Mouse (Mus musculus) kidney, postnatal 0 days (tissue): ENCODE results near the gene Pde8a. TPM values are rescaled to one million over a fixed set of nuclear protein-coding genes. Genes with fewer than 3 reads are reported as not detected.
A peak's percentile ranks its signal among the peaks of the same experiment; 100 is the strongest.

ENCODE experiments used
- ATAC-seq: fragments of 200-750 bp; cut with Nextera tagmentation; replicated peaks from 2 replicates; pipeline ENCODE4 v1.8.0; 2017; ENCODE audit warnings: low read depth, moderate number of reproducible peaks, moderate TSS enrichment, moderate library complexity; ENCODE audit not compliant: low FRiP score
- DNase-seq: peaks from one replicate; pipeline ENCODE4 v3.0.0-alpha.2; 2016; ENCODE audit warnings: low spot score
- H3K27ac ChIP-seq: fragments of 300-500 bp; sonication (generic); 2 replicates; pipeline ENCODE4 v1.5.1; 2014; ENCODE audit warnings: mild to moderate bottlenecking
- H3K27me3 ChIP-seq: fragments of 300-500 bp; sonication (generic); 2 replicates; pipeline ENCODE4 v1.6.1; 2014; ENCODE audit warnings: low read length, mixed read lengths; ENCODE audit not compliant: insufficient read depth
- H3K36me3 ChIP-seq: fragments of 300-500 bp; sonication (generic); 2 replicates; pipeline ENCODE4 v1.6.1; 2014; ENCODE audit warnings: low read length, mixed read lengths; ENCODE audit not compliant: insufficient read depth
- H3K4me1 ChIP-seq: fragments of 300-500 bp; sonication (generic); replicated peaks from 2 replicates; pipeline ENCODE4 v1.6.1; 2014; ENCODE audit warnings: antibody characterized with exemption, low read length, mixed read lengths; ENCODE audit not compliant: insufficient read depth
- H3K4me2 ChIP-seq: fragments of 300-500 bp; sonication (generic); 2 replicates; pipeline ENCODE4 v1.6.1; 2014; ENCODE audit warnings: mild to moderate bottlenecking, low read length, moderate library complexity, mixed read lengths
- H3K4me3 ChIP-seq: fragments of 300-500 bp; sonication (generic); replicated peaks from 2 replicates; pipeline ENCODE4 v1.5.1; 2014; ENCODE audit warnings: low read depth, low read length
- H3K9ac ChIP-seq: fragments of 300-500 bp; sonication (generic); 2 replicates; pipeline ENCODE4 v1.6.1; 2014; ENCODE audit warnings: low read depth, low read length
- H3K9me3 ChIP-seq: fragments of 300-500 bp; sonication (generic); replicated peaks from 2 replicates; pipeline ENCODE4 v1.6.1; 2016; ENCODE audit warnings: low read length, inconsistent platforms, mixed read lengths
- CTCF ChIP-seq: IDR thresholded peaks from 2 replicates; pipeline ENCODE4 v1.5.1; 2016; ENCODE audit warnings: antibody characterized with exemption, low read depth, mild to moderate bottlenecking, moderate library complexity
- WGBS: fragments of 180-500 bp; shearing (Covaris S2); extraction: QIAGEN DNeasy Blood & Tissue Kit; methylation state at CpG from one replicate; pipeline ENCODE4 v1.1.7; 2014; 5-methylcytosine and 5-hydroxymethylcytosine counted together
- polyA plus RNA-seq: library from polyadenylated mRNA; unstranded; fragments of >200 nt; fragmentation: Nextera tagmentation; extraction: Ambion mirVana; gene quantifications from 2 replicates; pipeline ENCODE4 v1.2.1, GENCODE M21; 2015

Pde8a gene
- polyA plus RNA-seq, 1 experiment from 2014 or later: 11.0 TPM

DNA sequence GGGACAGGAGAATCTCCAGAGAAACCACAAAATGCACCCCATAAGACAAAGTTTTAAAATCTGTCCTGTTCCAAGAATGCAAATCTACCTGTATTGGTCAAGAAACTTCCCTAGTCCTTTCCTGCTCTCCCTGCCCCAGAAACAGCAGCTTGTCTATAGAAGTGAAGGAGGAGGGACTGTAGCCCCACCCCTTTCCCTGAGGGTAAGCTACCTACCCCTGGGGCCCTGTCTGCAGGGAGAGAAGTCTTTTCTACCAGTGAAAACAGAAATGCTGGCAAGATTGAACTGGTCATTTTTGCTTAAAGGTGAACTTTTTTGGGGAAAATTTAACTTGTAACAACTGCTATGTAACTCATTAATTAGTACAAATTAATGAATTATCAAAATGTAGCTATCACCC lies 41.2 kb downstream of the Pde8a start:
- Histone ChIP-seq H3K9ac (no peak overlapping the region), H3K36me3 (no peaks in the 10 kb centered on the region), H3K4me3 (no peak overlapping the region), H3K27me3 (no peaks in the 10 kb centered on the region), H3K27ac (peak overlapping the region; percentile 44; the same call in 1 of the 2 replicates), H3K9me3 (no peaks in the 10 kb centered on the region), H3K4me1 (0 out of 2 replicates have a peak, but pooled peaks cover 1% of the 10 kb centered on the region), H3K4me2 (no peak overlapping the region)
- TF ChIP-seq CTCF: no peak
- ATAC-seq: 0 out of 2 replicates have a peak, but pooled peaks have one; percentile 63
- no peak for DNase-seq

DNA sequence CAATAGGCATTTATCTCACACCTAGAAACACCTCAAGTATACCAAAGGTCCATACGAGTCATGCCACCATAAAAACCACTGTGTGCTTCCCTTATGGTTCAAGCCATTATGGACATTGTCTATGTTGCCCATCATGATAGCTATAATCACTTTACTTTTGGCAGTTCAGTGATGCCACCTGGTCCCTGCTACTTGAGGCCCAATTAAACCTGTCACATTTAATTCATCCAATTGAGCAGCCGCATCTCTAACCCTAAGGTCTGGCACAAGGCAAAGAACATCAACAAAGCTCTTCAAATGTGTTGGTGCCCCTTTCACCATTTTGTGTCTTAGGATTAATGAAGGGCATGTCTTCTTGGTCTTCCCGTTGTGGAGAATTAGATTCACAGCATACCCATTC lies 42.1 kb downstream of the Pde8a start:
- H3K27ac ChIP-seq: no peak overlapping the region
- TF ChIP-seq CTCF: no peak

DNA sequence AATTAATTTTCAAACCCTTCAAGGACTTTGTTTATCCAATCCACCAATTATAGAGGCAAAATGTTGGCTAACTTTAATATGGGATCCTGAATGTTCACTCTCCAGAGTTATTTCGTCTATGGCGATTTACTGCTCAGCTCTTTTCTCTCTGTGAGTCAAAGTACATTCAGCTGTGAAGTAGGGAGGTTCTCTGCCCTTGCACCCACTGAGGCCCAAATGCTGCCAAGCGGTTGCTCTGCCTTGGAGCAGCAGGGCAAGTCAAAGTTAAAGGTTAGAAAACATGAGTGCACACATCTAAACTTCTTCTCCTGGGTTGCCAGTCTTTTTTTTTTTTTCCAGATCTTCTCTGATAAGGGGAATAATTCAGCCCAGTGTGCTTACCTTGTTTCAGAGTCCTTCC lies 43.4 kb downstream of the Pde8a start:
- Histone ChIP-seq H3K9ac (no peak overlapping the region), H3K4me2 (no peak overlapping the region), H3K9me3 (no peaks in the 10 kb centered on the region), H3K27me3 (no peaks in the 10 kb centered on the region), H3K4me1 (peaks cover 4% of the 10 kb centered on the region; the same call in 1 of the 2 replicates), H3K4me3 (no peak overlapping the region), H3K36me3 (no peaks in the 10 kb centered on the region), H3K27ac (no peak overlapping the region)
- WGBS: 64% methylated on average over 3 of the region's 3 CpGs
- TF ChIP-seq CTCF: no peak
- ATAC-seq (no peak), DNase-seq (no peak)

More for the DNA sequence above, 42.1 kb downstream of the Pde8a start:
- ATAC-seq: no peak
- WGBS: 93% methylated on average over 3 of the region's 3 CpGs
- H3K9me3 ChIP-seq: no peaks in the 10 kb centered on the region
- no peak for DNase-seq
- H3K27me3 ChIP-seq: no peaks in the 10 kb centered on the region
- H3K4me2 ChIP-seq: no peak overlapping the region
- no peak overlapping the region for H3K9ac ChIP-seq
- H3K36me3 ChIP-seq: no peaks in the 10 kb centered on the region
- no peak overlapping the region for H3K4me3 ChIP-seq
- no peaks in the 10 kb centered on the region for H3K4me1 ChIP-seq

DNA sequence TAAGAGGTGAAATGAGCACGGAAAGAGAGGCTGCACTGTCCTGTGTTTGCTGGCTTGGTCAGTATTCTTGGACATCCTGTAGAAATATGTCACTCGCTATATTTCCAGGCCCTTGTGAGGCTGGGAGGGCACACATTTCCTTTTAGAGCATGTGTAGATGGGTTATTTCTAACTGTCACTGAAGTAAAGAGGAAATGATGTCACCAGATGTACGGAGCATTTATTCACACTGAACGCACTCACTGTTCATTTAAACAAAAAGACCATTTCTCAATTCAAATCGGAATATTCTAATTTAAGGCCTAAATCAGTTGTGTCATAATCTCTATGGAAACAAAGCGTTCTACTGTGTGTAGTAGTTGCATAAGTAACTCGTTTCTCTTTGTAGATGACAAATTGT lies 48.2 kb downstream of the Pde8a start:
- WGBS: 72% methylated on average over 7 of the region's 7 CpGs
- TF ChIP-seq CTCF: no peak
- ATAC-seq: no peak

DNA sequence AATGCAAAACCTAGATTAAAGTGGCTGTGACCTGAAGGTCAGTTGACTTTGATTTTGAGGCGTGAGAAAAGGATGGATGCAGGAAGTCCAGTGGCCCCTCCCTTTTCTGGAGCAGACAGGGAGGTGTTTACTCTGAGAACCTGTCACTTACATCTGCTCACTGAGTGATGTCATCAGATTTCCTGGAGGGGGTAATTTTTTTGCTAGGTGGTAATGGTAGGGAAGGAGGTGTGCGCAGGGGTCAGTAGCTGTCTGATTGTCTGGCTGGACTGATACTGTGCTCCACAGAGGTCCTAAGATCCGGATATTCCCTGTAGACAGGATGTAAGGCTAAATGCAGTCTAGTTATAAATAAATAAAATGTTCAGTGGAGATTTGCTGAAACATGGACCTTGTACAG lies 59.5 kb downstream of the Pde8a start:
- WGBS: 57% methylated on average over 3 of the region's 3 CpGs
- DNase-seq (no peak), ATAC-seq (no peak)
- H3K4me1 ChIP-seq: no peaks in the 10 kb centered on the region
- no peaks in the 10 kb centered on the region for H3K9me3 ChIP-seq
- H3K36me3 ChIP-seq: no peaks in the 10 kb centered on the region
- H3K27me3 ChIP-seq: no peaks in the 10 kb centered on the region
- no peak for TF ChIP-seq CTCF
- no peak overlapping the region for H3K4me2 ChIP-seq
- no peak overlapping the region for H3K4me3 ChIP-seq
- H3K9ac ChIP-seq: no peak overlapping the region
- no peak overlapping the region for H3K27ac ChIP-seq

More for the DNA sequence above, 48.2 kb downstream of the Pde8a start:
- no peak overlapping the region for H3K9ac ChIP-seq
- H3K36me3 ChIP-seq: no peaks in the 10 kb centered on the region
- peaks cover 4% of the 10 kb centered on the region; the same call in 1 of the 2 replicates for H3K4me1 ChIP-seq
- no peaks in the 10 kb centered on the region for H3K9me3 ChIP-seq
- no peak overlapping the region for H3K4me2 ChIP-seq
- no peak overlapping the region for H3K4me3 ChIP-seq
- no peaks in the 10 kb centered on the region for H3K27me3 ChIP-seq
- DNase-seq: no peak
- no peak overlapping the region for H3K27ac ChIP-seq

DNA sequence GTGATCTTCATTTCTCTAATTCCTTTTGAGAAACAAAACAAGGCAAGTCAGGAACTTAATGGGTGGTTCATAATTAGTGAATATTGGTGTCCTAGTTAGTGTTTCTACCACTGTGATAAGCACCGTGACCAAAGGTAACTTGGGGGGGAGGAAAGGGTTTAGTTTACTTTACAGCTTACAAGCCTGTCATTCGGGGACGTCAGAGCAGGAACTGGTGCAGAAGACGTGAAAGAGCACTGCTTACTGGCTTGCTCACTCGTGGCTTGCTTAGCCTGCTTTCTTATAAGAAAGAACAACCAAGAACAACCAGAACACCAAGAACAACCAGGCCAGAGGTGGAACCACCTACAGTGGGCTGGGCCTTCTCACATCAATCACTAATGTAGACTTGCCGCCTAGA lies 65.6 kb downstream of the Pde8a start:
- ATAC-seq: no peak
- no peak overlapping the region for H3K4me3 ChIP-seq
- DNase-seq: no peak
- no peak for TF ChIP-seq CTCF
- H3K36me3 ChIP-seq: no peaks in the 10 kb centered on the region
- no peaks in the 10 kb centered on the region for H3K9me3 ChIP-seq
- no peak overlapping the region for H3K27ac ChIP-seq
- WGBS: 76% methylated on average over 6 of the region's 6 CpGs
- H3K27me3 ChIP-seq: no peaks in the 10 kb centered on the region
- no peak overlapping the region for H3K4me2 ChIP-seq
- H3K9ac ChIP-seq: no peak overlapping the region
- no peaks in the 10 kb centered on the region for H3K4me1 ChIP-seq

DNA sequence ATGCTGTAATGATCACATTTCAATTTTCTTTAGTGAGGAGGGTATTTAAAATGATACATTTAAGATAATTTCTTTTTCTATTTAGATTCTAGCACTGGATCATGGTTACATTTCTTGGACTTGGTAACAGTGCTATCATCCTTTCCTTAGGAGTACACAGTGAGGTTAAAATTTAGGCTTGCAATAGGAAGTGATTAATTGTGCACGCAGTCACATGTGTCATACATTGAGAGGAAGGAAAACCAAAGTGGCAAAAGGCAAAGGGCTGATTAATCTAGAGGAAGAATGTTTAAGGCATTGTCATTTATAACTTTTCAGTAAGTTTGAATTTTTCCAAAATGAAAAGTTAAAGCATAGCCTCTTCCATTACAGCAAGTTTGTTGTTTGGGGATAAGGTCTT lies 67.8 kb downstream of the Pde8a start:
- no peaks in the 10 kb centered on the region for H3K4me1 ChIP-seq

More for the DNA sequence above, 67.8 kb downstream of the Pde8a start:
- no peak overlapping the region for H3K4me3 ChIP-seq
- DNase-seq (no peak), ATAC-seq (no peak)
- no peak for TF ChIP-seq CTCF
- H3K27me3 ChIP-seq: no peaks in the 10 kb centered on the region
- H3K36me3 ChIP-seq: no peaks in the 10 kb centered on the region
- H3K9ac ChIP-seq: no peak overlapping the region
- H3K9me3 ChIP-seq: no peaks in the 10 kb centered on the region
- no peak overlapping the region for H3K4me2 ChIP-seq
- peak overlapping the region; percentile 13; the same call in 1 of the 2 replicates for H3K27ac ChIP-seq
- WGBS: 70% methylated on average over 1 of the region's 1 CpGs
